Mouse (Mus musculus) erythroblast, adult 5-6 weeks (primary cell): ENCODE results near the gene Lsm2. TPM values are rescaled to one million over a fixed set of nuclear protein-coding genes. Genes with fewer than 3 reads are reported as not detected.
"Not testable (repeated sequence)": the region's sequence is repeated elsewhere in the genome, so short reads cannot be mapped to it uniquely, and the experiment has no call there.

Experiments
- ATAC-seq: replicated peaks from 2 replicates; pipeline ENCODE4 v1.8.0; 2016; ENCODE audit warnings: moderate number of reproducible peaks, mild to moderate bottlenecking, moderate TSS enrichment, inconsistent platforms; ENCODE audit not compliant: poor library complexity, low FRiP score, severe bottlenecking
- total RNA-seq, 2 experiments: library from RNA; stranded (forward) in 1 of 2; stranded (reverse) in 1 of 2; fragments of 150-400 nt in 1 of 2; fragments of 200-764, 138-1000 nt in 1 of 2; gene quantifications; 2 replicates each; pipeline versions ENCODE4 v1.2.3 to v1.2.4; 2015 to 2017; ENCODE audit warnings: low replicate concordance in 2 of 2

Lsm2 gene
- total RNA-seq, 2 experiments from 2014 or later: 16.7 to 50.3 TPM

- ATAC-seq: no peak
Observed at GRCm38 (mm10) chr17:35005158-35005557, 23.5 kb downstream of the Lsm2 start.

GRCm38 (mm10) chr17:35005902-35006301 is 24.2 kb downstream of the Lsm2 start:
- not testable (repeated sequence) for ATAC-seq

DNA sequence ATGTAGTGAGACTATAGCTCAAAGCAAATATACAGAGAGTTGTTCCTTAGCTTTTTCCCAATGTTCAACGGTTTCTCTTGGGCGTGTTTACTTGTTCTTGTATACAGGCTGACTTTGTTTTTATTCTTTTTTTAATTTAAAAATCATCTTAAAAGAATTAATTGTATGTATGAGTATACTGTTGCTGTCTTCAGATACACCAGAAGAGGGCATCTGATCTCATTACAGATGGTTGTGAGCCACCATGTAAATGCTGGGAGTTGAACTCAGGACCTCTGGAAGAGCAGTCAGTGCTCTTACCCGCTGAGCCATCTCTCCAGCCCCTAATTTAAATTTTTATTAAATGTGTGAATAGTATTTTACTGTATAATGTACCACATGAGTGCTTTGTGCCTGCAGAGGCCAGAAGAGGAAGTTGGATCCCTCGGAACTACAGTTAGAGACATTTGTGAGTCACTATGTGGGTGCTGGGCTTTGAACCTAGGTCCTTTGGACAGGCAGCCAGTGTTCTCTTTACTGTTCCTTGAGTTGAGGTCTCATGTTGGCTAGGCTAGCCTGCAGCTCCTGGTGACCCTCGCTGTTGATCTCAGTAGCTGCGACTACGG is 25.8 kb downstream of the Lsm2 start:
- no peak for ATAC-seq

DNA sequence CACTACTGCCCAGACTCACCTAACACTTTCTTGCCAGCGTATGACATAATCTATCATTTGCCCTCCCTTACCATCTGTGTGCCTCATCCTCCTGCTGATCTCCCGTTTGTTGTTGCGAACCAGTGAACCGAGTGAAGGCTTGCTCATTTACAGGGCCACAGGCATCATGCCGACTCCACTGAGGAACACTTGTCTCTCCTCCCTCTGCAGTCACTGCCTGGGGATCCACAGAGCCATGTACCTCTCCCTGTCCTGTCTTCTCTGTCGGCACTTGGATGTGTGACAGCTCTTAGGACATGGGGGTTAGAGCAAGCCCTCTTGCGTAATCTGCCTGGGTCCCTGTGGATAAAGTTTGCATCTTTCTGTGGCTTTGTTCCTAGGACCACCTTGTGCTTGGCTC is 27.9 kb downstream of the Lsm2 start:
- no peak for ATAC-seq

DNA sequence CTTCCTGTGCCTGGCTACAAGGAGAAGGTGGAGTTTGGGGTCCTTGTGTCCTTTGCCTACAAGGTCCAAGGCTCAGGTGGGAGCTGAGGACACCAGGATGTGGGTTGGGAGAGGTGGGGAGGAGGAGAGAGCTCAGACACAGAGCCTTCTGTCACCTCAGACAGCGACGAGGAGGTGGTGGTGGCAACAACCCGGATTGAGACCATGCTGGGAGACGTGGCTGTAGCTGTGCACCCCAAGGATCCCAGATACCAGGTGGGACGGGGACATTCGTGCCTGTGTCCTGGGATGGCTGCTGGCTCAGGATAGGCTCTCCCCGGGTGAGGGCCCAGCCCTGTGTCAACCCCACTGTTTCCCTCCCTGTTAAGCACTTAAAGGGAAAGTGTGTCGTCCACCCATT is 29.8 kb downstream of the Lsm2 start:
- ATAC-seq: no peak

- ATAC-seq: no peak
Observed at GRCm38 (mm10) chr17:35012430-35012829, 30.8 kb downstream of the Lsm2 start.

DNA sequence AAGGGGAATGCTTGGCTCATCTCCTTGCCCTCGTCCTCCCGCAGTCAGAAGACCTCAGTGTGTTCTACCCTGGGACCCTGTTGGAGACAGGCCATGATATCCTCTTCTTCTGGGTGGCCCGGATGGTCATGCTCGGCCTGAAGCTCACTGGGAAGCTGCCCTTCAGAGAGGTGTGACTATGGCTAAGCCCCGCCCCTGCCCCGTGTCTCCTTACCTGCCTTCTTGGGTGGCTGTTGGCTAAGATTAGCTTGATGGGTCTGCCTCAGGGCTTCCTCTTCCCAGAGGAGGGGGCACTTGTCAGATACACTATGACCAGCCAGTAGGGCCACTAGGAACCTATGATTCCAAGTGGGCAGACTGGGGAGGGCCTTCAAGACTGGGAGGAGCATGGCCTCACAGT is 31.6 kb downstream of the Lsm2 start:
- ATAC-seq: no peak

DNA sequence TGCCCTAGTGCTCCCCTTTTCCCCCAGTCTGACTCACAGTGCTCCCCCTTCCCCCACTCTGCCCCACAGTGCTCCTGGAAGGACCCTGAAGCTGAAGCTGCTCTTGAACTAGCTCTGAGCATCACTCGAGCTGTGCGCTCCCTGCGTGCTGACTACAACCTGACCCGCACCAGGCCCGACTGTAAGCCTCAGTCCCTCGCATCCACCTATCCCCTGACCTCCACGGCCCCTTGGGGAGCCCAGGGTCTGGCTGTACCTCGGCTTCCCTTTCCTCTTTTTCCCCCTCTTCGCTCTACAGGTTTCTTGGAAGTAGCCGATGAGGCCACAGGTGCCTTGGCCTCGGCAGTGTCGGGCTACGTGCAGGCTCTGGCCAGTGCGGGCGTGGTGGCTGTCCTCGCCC is 33.6 kb downstream of the Lsm2 start:
- ATAC-seq: no peak

- ATAC-seq: peak; percentile 35; the same call in 1 of the 2 replicates
Observed at GRCm38 (mm10) chr17:35016376-35016775, 34.7 kb downstream of the Lsm2 start, which contains the start of gene Vwa7. Vwa7 (plus strand) TSS chr17:35016579.

- ATAC-seq: no peak
Observed at GRCm38 (mm10) chr17:35016791-35017705, 35.4 kb downstream of the Lsm2 start.

- no peak for ATAC-seq
Observed at GRCm38 (mm10) chr17:35017706-35018030, 36.0 kb downstream of the Lsm2 start.

DNA sequence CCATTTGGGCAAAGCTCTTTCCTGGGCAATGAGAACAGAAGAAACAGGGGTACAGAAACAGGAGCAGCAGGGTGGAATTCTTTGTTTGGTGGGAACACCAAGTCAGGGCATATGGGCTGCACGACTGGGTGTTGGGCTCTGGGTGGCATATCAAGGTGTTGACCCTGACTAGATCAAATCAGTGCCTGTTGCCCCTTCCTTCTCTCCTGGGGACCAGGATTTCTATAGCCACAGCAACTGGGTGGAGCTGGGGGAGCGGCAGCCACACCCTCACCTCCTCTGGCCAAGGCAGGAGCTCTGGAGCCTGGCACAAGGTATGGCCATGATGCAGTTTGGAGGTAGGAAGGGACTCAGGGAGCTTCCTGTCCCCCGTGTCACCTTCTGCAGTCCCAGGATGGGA is 36.5 kb downstream of the Lsm2 start:
- no peak for ATAC-seq

DNA sequence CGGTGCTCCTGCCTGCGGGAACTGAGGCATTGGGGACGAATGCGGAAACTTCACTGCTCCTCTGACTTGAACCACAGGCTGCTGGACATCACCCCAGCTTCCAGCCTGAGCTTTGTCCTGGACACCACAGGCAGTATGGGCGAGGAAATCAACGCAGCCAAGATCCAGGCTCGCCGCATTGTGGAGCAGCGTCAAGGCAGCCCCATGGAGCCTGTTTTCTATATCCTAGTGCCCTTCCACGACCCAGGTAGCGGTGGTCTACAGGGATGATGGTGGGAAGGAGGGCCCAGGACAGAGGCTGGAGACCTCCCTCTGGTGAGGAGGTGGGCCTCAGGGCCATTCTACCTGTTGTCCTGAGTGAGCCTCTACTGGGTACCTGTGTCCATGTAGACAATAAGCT is 38.2 kb downstream of the Lsm2 start:
- ATAC-seq: no peak

- no peak for ATAC-seq
Observed at GRCm38 (mm10) chr17:35020551-35020950, 38.9 kb downstream of the Lsm2 start.

DNA sequence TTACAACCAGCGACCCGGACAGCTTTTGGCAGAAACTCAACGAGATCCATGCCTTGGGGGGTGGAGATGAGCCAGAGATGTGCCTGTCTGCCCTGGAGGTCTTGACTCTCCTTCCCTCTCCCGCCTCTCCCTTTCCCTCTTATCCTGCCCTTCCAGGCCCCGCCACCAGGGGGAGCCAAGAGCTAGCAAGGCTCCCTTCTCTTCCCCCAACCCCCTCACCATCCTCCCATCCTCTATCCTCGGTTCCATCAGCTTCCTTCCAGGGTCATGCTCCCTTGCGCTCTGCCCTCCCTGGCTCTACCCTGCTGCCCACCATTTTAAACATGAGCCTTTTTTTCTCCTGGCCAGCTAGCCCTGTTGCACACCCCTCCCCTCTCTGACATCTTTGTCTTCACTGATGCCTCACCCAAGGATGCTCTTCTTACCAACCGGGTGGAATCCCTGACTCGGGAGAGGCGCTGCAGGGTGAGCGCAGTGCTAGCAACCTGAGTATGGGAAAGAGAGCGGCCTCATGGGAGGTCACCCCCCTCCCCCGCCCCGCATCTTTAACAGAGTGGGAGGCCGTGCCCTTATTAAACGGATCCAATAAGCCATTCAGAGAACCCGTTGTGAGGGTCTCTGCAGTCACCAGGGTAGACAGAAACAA is 39.6 kb downstream of the Lsm2 start:
- peak; percentile 78 for ATAC-seq

- no peak for ATAC-seq
Observed at GRCm38 (mm10) chr17:35021842-35022477, 40.3 kb downstream of the Lsm2 start.

- no peak for ATAC-seq
Observed at GRCm38 (mm10) chr17:35022541-35023060, 40.9 kb downstream of the Lsm2 start.

DNA sequence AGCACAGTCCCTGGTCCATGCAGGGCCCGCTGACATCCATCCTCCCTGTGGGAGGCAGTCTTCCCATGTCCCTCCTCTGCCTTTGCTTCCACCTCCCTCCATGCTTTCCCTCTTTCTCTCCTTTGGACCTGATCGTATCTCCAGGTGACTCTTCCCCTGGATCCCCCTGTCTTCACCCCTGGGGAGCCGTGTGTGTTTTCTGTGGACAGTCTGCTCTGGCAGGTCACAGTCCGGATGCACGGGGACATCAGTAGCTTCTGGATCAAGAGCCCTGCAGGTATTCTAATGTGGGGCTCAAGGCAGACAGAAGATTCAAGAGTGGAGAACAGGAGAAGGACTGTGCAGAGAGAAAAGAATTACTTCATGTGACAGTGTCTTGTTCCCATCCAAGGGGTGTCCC is 41.6 kb downstream of the Lsm2 start:
- ATAC-seq: no peak

DNA sequence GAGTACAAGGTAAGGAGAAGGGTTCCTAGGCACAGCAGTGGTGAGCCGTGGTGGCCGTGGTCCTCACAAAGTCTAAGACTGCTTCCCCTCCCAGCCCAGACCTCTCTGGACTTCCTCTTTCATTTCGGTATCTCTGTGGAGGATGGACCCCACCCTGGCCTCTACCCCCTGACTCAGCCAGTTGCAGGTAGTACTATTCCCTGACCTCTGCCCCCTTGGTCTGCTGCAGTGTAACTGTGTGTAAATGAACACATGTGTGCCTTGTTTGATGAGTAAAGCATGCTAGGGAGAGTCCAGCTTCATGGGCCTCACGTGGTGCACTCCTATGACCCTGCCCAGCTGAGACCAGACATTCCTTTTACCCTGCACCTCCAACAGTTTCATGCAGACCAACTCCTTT is 42.1 kb downstream of the Lsm2 start:
- ATAC-seq: no peak

DNA sequence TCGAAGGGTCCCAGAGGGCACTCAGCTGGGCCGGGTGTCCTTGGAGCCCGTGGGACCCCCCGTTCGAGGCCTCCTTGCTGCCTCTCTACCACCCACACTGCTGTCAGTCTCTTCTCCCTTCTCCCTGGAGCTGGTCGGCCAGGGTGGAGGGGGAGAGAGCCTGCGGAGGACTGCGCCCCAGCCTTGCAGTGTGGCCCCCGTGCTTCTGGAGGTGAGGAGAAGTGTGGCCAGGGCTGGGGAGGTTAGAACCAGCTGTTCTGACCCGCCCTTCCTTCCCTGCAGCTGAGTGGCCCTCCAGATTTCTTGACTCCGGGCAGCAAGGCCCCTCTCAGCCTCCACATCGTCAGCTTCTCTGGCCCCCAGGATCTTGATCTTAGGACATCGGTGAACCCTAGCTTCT is 42.6 kb downstream of the Lsm2 start:
- ATAC-seq: no peak
